Mouse (Mus musculus): ENCODE results near the gene Spint3. TPM values are rescaled to one million over a fixed set of nuclear protein-coding genes. Genes with fewer than 3 reads are reported as not detected.

Spint3 gene
- polyA plus RNA-seq, 2 experiments = not detected

- 57% methylated on average over 6 of the region's 6 CpGs for WGBS (ENCODE audit: insufficient replicate concordance)
Measured at GRCm38 (mm10) chr2:164608781-164609180, 35.5 kb upstream of the Spint3 start.

GRCm38 (mm10) chr2:164604411-164604810, 31.2 kb upstream of the Spint3 start:
- Histone ChIP-seq H3K4me3 (ENCODE audit: insufficient read depth in 1 of 2, low read depth in 2 of 2, low read length in 2 of 2) (no peak overlapping the region), H3K36me3 (replicated peaks; ENCODE audit: control insufficient read depth, insufficient read depth, low read depth) (no peaks in the 10 kb centered on the region), H3K9ac (replicated peaks) (no peak overlapping the region), H3K27ac (no peak overlapping the region), H3K4me1 (replicated peaks; ENCODE audit: control insufficient read depth in 2 of 2, insufficient read depth in 2 of 2, low read length in 1 of 2) (no peaks in the 10 kb centered on the region), H3K9me3 (ENCODE audit: control insufficient read depth, low read length) (no peaks in the 10 kb centered on the region; the same call in 1 of the 2 replicates), H3K27me3 (ENCODE audit: control insufficient read depth, insufficient read depth, low read length) (no peaks in the 10 kb centered on the region), H3K4me2 (ENCODE audit: low read depth) (no peak overlapping the region)
- 67% methylated on average over 8 of the region's 8 CpGs for WGBS (ENCODE audit: insufficient replicate concordance)
- DNase-seq (ENCODE audit: low read depth in 3 of 3, low spot score in 3 of 3) (no peak), ATAC-seq (ENCODE audit: insufficient read depth) (no peak)
- TF ChIP-seq CTCF (IDR thresholded peaks at IDR 0.05; ENCODE audit: low read depth) = no peak
- no peak for TF ChIP-seq EP300 (IDR thresholded peaks at IDR 0.05; ENCODE audit: low read depth)

More at GRCm38 (mm10) chr2:164608781-164609180, 35.5 kb upstream of the Spint3 start:
- no peak overlapping the region for H3K4me2 ChIP-seq (ENCODE audit: low read depth)
- DNase-seq (ENCODE audit: low read depth in 3 of 3, low spot score in 3 of 3) = no peak
- no peak overlapping the region for H3K4me3 ChIP-seq (ENCODE audit: insufficient read depth in 1 of 2, low read depth in 2 of 2, low read length in 2 of 2)
- no peak for ATAC-seq (ENCODE audit: insufficient read depth)
- H3K4me1 ChIP-seq (replicated peaks; ENCODE audit: control insufficient read depth in 2 of 2, insufficient read depth in 2 of 2, low read length in 1 of 2) = no peaks in the 10 kb centered on the region
- no peak overlapping the region for H3K9ac ChIP-seq (replicated peaks)
- no peaks in the 10 kb centered on the region for H3K27me3 ChIP-seq (ENCODE audit: control insufficient read depth, insufficient read depth, low read length)
- no peaks in the 10 kb centered on the region for H3K36me3 ChIP-seq (replicated peaks; ENCODE audit: control insufficient read depth, insufficient read depth, low read depth)
- no peak overlapping the region for H3K27ac ChIP-seq
- TF ChIP-seq CTCF (IDR thresholded peaks at IDR 0.05; ENCODE audit: low read depth) (no peak), EP300 (IDR thresholded peaks at IDR 0.05; ENCODE audit: low read depth) (no peak)
- no peaks in the 10 kb centered on the region for H3K9me3 ChIP-seq (ENCODE audit: control insufficient read depth, low read length)

- no peaks in the 10 kb centered on the region for H3K4me1 ChIP-seq (replicated peaks; ENCODE audit: control insufficient read depth in 2 of 2, insufficient read depth in 2 of 2, low read length in 1 of 2)
- no peak overlapping the region for H3K4me3 ChIP-seq (ENCODE audit: insufficient read depth in 1 of 2, low read depth in 2 of 2, low read length in 2 of 2)
- 71% methylated on average over 3 of the region's 3 CpGs for WGBS (ENCODE audit: insufficient replicate concordance)
- TF ChIP-seq EP300 (IDR thresholded peaks at IDR 0.05; ENCODE audit: low read depth) = no peak
- peak; percentile 27; the same call in 1 of the 2 replicates for TF ChIP-seq CTCF (IDR thresholded peaks at IDR 0.05; ENCODE audit: low read depth)
- no peaks in the 10 kb centered on the region for H3K36me3 ChIP-seq (replicated peaks; ENCODE audit: control insufficient read depth, insufficient read depth, low read depth)
- ATAC-seq (ENCODE audit: insufficient read depth) (no peak), DNase-seq (ENCODE audit: low read depth in 3 of 3, low spot score in 3 of 3) (no peak)
- H3K9me3 ChIP-seq (ENCODE audit: control insufficient read depth, low read length) = no peaks in the 10 kb centered on the region; the same call in 1 of the 2 replicates
- no peak overlapping the region for H3K9ac ChIP-seq (replicated peaks)
- H3K27ac ChIP-seq = no peak overlapping the region
- no peaks in the 10 kb centered on the region for H3K27me3 ChIP-seq (ENCODE audit: control insufficient read depth, insufficient read depth, low read length)
- no peak overlapping the region for H3K4me2 ChIP-seq (ENCODE audit: low read depth)
Measured at GRCm38 (mm10) chr2:164603482-164603881, 30.2 kb upstream of the Spint3 start.

GRCm38 (mm10) chr2:164600179-164600578, 26.9 kb upstream of the Spint3 start:
- Histone ChIP-seq H3K4me2 (ENCODE audit: low read depth) (no peak overlapping the region), H3K27ac (no peak overlapping the region), H3K27me3 (ENCODE audit: control insufficient read depth, insufficient read depth, low read length) (no peaks in the 10 kb centered on the region), H3K9ac (replicated peaks) (no peak overlapping the region), H3K4me3 (ENCODE audit: insufficient read depth in 1 of 2, low read depth in 2 of 2, low read length in 2 of 2) (no peak overlapping the region), H3K4me1 (replicated peaks; ENCODE audit: control insufficient read depth in 2 of 2, insufficient read depth in 2 of 2, low read length in 1 of 2) (no peaks in the 10 kb centered on the region), H3K9me3 (ENCODE audit: control insufficient read depth, low read length) (no peaks in the 10 kb centered on the region; the same call in 1 of the 2 replicates), H3K36me3 (replicated peaks; ENCODE audit: control insufficient read depth, insufficient read depth, low read depth) (no peaks in the 10 kb centered on the region)
- TF ChIP-seq CTCF (IDR thresholded peaks at IDR 0.05; ENCODE audit: low read depth) = peak; percentile 59
- no peak for TF ChIP-seq EP300 (IDR thresholded peaks at IDR 0.05; ENCODE audit: low read depth)
- WGBS (ENCODE audit: insufficient replicate concordance) = 55% methylated on average over 3 of the region's 3 CpGs
- no peak for DNase-seq (ENCODE audit: low read depth in 3 of 3, low spot score in 3 of 3)
- ATAC-seq (ENCODE audit: insufficient read depth) = no peak

GRCm38 (mm10) chr2:164593494-164593893, 20.2 kb upstream of the Spint3 start, which contains the start of gene Eppin:
Eppin (minus strand) TSS chr2:164593594.
- no peak for TF ChIP-seq CTCF (IDR thresholded peaks at IDR 0.05; ENCODE audit: low read depth)
- no peak for TF ChIP-seq EP300 (IDR thresholded peaks at IDR 0.05; ENCODE audit: low read depth)
- no peaks in the 10 kb centered on the region for H3K9me3 ChIP-seq (ENCODE audit: control insufficient read depth, low read length)
- ATAC-seq (ENCODE audit: insufficient read depth) (no peak), DNase-seq (ENCODE audit: low read depth in 3 of 3, low spot score in 3 of 3) (no peak)
- H3K4me2 ChIP-seq (ENCODE audit: low read depth) = no peak within 1 kb of the TSS
- no peaks in the 10 kb centered on the region for H3K36me3 ChIP-seq (replicated peaks; ENCODE audit: control insufficient read depth, insufficient read depth, low read depth)
- 41% methylated on average over 4 of the region's 4 CpGs for WGBS (ENCODE audit: insufficient replicate concordance)
- H3K4me3 ChIP-seq (ENCODE audit: insufficient read depth in 1 of 2, low read depth in 2 of 2, low read length in 2 of 2) = no peak within 1 kb of the TSS
- H3K9ac ChIP-seq (replicated peaks) = no peak within 1 kb of the TSS
- H3K27ac ChIP-seq = no peak within 1 kb of the TSS
- H3K27me3 ChIP-seq (ENCODE audit: control insufficient read depth, insufficient read depth, low read length) = no peaks in the 10 kb centered on the region
- H3K4me1 ChIP-seq (replicated peaks; ENCODE audit: control insufficient read depth in 2 of 2, insufficient read depth in 2 of 2, low read length in 1 of 2) = no peaks in the 10 kb centered on the region
